Mouse (Mus musculus) lung, adult 2 months (tissue): ENCODE measurements around the gene Naa30.
"Not testable (repeated sequence)": the region's sequence is repeated elsewhere in the genome, so short reads cannot be mapped to it uniquely, and the experiment has no call there.

Source experiments
- CTCF ChIP-seq: fragments of 200-500 bp; IDR thresholded peaks from 2 replicates; pipeline ENCODE4 v1.5.1; 2011; ENCODE audit warnings: mild to moderate bottlenecking, low read length, control low read depth; ENCODE audit not compliant: insufficient read depth
- POLR2A ChIP-seq: fragments of 200-500 bp; IDR thresholded peaks from 2 replicates; pipeline ENCODE4 v1.6.1; 2011; ENCODE audit warnings: low read depth, mild to moderate bottlenecking, control low read depth, low read length, borderline replicate concordance; ENCODE audit errors: extremely low read depth

DNA sequence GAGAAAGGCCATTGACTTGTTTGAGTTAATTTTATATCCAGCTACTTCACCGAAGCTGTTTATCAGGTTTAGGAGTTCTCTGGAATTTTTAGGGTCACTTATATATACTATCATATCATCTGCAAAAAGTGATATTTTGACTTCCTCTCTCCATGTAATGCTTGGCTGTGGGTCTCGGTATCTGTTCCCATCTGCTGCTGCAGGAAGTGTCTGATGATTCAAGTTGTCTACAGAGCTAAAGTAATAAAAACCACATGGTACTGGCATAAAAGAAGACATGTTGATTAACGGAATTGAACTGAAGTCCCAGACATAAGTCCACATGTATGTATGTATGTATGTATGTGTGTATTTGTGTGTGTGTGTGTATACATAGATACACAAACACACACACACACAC, 38.2 kb downstream of the Naa30 start:
- not testable (repeated sequence) for TF ChIP-seq CTCF, POLR2A
